Mouse (Mus musculus): ENCODE data around the gene Snapc3.
"Not testable (repeated sequence)": the region's sequence is repeated elsewhere in the genome, so short reads cannot be mapped to it uniquely, and the experiment has no call there.

- not testable (repeated sequence) for TF ChIP-seq POLR2A (IDR thresholded peaks at IDR 0.05; ENCODE audit: extremely low read depth, insufficient read depth, low read length); CTCF (IDR thresholded peaks at IDR 0.05; ENCODE audit: low read depth, low read length)
These were observed 79.5 kb downstream of the Snapc3 start for GRCm38 (mm10) chr4:83497013-83497412.
